Mouse (Mus musculus) MEL (cell line): ENCODE results near the gene Abcb6. TPM values are rescaled to one million over a fixed set of nuclear protein-coding genes. Genes with fewer than 3 reads are reported as not detected.

ENCODE experiments used
- DNase-seq: peaks from one replicate; pipeline ENCODE4 v3.0.0; 2011; ENCODE audit warnings: low read depth, low spot score
- H3K27ac ChIP-seq: 2 replicates; pipeline ENCODE4 v1.5.1; 2012; ENCODE audit warnings: low read depth, mild to moderate bottlenecking, control low read depth, low read length, moderate library complexity; ENCODE audit not compliant: control insufficient read depth
- H3K27me3 ChIP-seq, 2 experiments: fragments of 150-350 bp in 1 of 2; sonication (generic) in 1 of 2; 2 replicates each; pipeline ENCODE4 v1.6.1; 2012; ENCODE audit warnings: low read length in 2 of 2, mild to moderate bottlenecking in 2 of 2, improper control_type of control experiment in 1 of 2, moderate library complexity in 1 of 2; ENCODE audit not compliant: insufficient read depth in 2 of 2, control insufficient read depth in 1 of 2
- H3K36me3 ChIP-seq, 2 experiments: 2 replicates each; pipeline ENCODE4 v1.6.1; 2012 to 2014; ENCODE audit warnings: low read length in 2 of 2, improper control_type of control experiment in 1 of 2, inconsistent platforms in 1 of 2, mild to moderate bottlenecking in 1 of 2; ENCODE audit not compliant: insufficient read depth in 2 of 2, control insufficient read depth in 1 of 2
- H3K4me1 ChIP-seq, 2 experiments: fragments of 150-350 bp in 1 of 2; sonication (generic) in 1 of 2; 2 replicates each; pipeline ENCODE4 v1.6.1; 2012; ENCODE audit warnings: low read length in 2 of 2, improper control_type of control experiment in 1 of 2, mild to moderate bottlenecking in 1 of 2; ENCODE audit not compliant: insufficient read depth in 2 of 2, control insufficient read depth in 1 of 2
- H3K4me3 ChIP-seq, 2 experiments: fragments of 150-350 bp in 1 of 2; sonication (generic) in 1 of 2; 2 replicates each; pipeline ENCODE4 v1.5.1; 2012; ENCODE audit warnings: low read depth in 2 of 2, low read length in 2 of 2, mild to moderate bottlenecking in 2 of 2, moderate library complexity in 2 of 2, control low read depth in 1 of 2, improper control_type of control experiment in 1 of 2; ENCODE audit not compliant: control insufficient read depth in 1 of 2, insufficient read depth in 1 of 2
- H3K79me2 ChIP-seq: 2 replicates; pipeline ENCODE4 v1.6.1; 2012; ENCODE audit warnings: mild to moderate bottlenecking, low read length, moderate library complexity; ENCODE audit not compliant: control insufficient read depth, poor library complexity, insufficient read depth
- H3K9ac ChIP-seq: 2 replicates; pipeline ENCODE4 v1.6.1; 2012; ENCODE audit warnings: low read depth, mild to moderate bottlenecking, control low read depth, low read length, moderate library complexity; ENCODE audit not compliant: control insufficient read depth, poor library complexity, severe bottlenecking
- H3K9me3 ChIP-seq: fragments of 150-350 bp; sonication (generic); replicated peaks from 2 replicates; pipeline ENCODE4 v1.6.1; 2012; ENCODE audit warnings: mild to moderate bottlenecking, low read length, improper control_type of control experiment, moderate library complexity; ENCODE audit not compliant: insufficient read depth
- CHD1 ChIP-seq: IDR thresholded peaks from 2 replicates; pipeline ENCODE4 v1.6.1; 2012; ENCODE audit warnings: low read depth, mild to moderate bottlenecking, inconsistent platforms, low read length, improper control_type of control experiment
- CTCF ChIP-seq, 3 experiments: IDR thresholded peaks in 2 of 3; conservative IDR thresholded peaks in 1 of 3; 2 replicates each; pipeline ENCODE4 v1.5.1; 2011 to 2012; ENCODE audit warnings: low read length in 3 of 3, low read depth in 2 of 3, mild to moderate bottlenecking in 2 of 3, improper control_type of control experiment in 1 of 3, inconsistent platforms in 1 of 3, mixed read lengths in 1 of 3, moderate library complexity in 1 of 3; ENCODE audit not compliant: control insufficient read depth in 1 of 3, insufficient read depth in 1 of 3, poor library complexity in 1 of 3, severe bottlenecking in 1 of 3
- E2F4 ChIP-seq: IDR thresholded peaks from 2 replicates; pipeline ENCODE4 v1.6.1; 2011; ENCODE audit warnings: low read depth, low read length, improper control_type of control experiment, borderline replicate concordance
- ELF1 ChIP-seq: IDR thresholded peaks from 2 replicates; pipeline ENCODE4 v1.6.1; 2014; ENCODE audit warnings: low read depth, mild to moderate bottlenecking, inconsistent platforms, low read length, improper control_type of control experiment, moderate library complexity
- EP300 ChIP-seq, 2 experiments: IDR thresholded peaks; 2 replicates each; pipeline ENCODE4 v1.6.1; 2011; ENCODE audit warnings: improper control_type of control experiment in 2 of 2, low read length in 2 of 2, low read depth in 1 of 2, mild to moderate bottlenecking in 1 of 2
- ETS1 ChIP-seq: IDR thresholded peaks from 2 replicates; pipeline ENCODE4 v1.6.1; 2012; ENCODE audit warnings: low read depth, mild to moderate bottlenecking, inconsistent platforms, low read length, improper control_type of control experiment, moderate library complexity
- GATA1 ChIP-seq: IDR thresholded peaks from 2 replicates; pipeline ENCODE4 v1.6.1; 2011; ENCODE audit warnings: low read depth, low read length, improper control_type of control experiment
- HCFC1 ChIP-seq: IDR thresholded peaks from 2 replicates; pipeline ENCODE4 v1.6.1; 2012; ENCODE audit warnings: low read depth, mild to moderate bottlenecking, inconsistent platforms, low read length, improper control_type of control experiment, moderate library complexity
- JUND ChIP-seq: IDR thresholded peaks from 2 replicates; pipeline ENCODE4 v1.6.1; 2011; ENCODE audit warnings: low read depth, mild to moderate bottlenecking, improper control_type of control experiment, low read length
- KAT2A ChIP-seq: conservative IDR thresholded peaks from 2 replicates; pipeline ENCODE4 v1.6.1; 2012; ENCODE audit warnings: low read depth, low read length, improper control_type of control experiment, inconsistent platforms
- MAFK ChIP-seq: IDR thresholded peaks from 2 replicates; pipeline ENCODE4 v1.6.1; 2011; ENCODE audit warnings: low read depth, mild to moderate bottlenecking, low read length, improper control_type of control experiment, borderline replicate concordance
- MAX ChIP-seq: IDR thresholded peaks from 2 replicates; pipeline ENCODE4 v1.6.1; 2011; ENCODE audit warnings: low read length, improper control_type of control experiment
- MAZ ChIP-seq: IDR thresholded peaks from 2 replicates; pipeline ENCODE4 v1.6.1; 2012; ENCODE audit warnings: low read depth, mild to moderate bottlenecking, inconsistent platforms, low read length, improper control_type of control experiment
- MXI1 ChIP-seq: IDR thresholded peaks from 2 replicates; pipeline ENCODE4 v1.6.1; 2011; ENCODE audit warnings: mild to moderate bottlenecking, low read depth, low read length, improper control_type of control experiment
- MYC ChIP-seq: IDR thresholded peaks from 2 replicates; pipeline ENCODE4 v1.6.1; 2011; ENCODE audit warnings: low read depth, mild to moderate bottlenecking, low read length, improper control_type of control experiment, moderate library complexity
- NRF1 ChIP-seq: IDR thresholded peaks from 2 replicates; pipeline ENCODE4 v1.6.1; 2014; ENCODE audit warnings: low read depth, mild to moderate bottlenecking, inconsistent platforms, low read length, improper control_type of control experiment, moderate library complexity; ENCODE audit not compliant: poor library complexity, insufficient read depth, severe bottlenecking
- POLR2AphosphoS2 ChIP-seq: IDR thresholded peaks from 2 replicates; pipeline ENCODE4 v1.6.1; 2011; ENCODE audit warnings: low read length, improper control_type of control experiment
- POLR2AphosphoS5 ChIP-seq: IDR thresholded peaks from 2 replicates; pipeline ENCODE4 v1.6.1; 2012; ENCODE audit warnings: low read depth, borderline replicate concordance, mild to moderate bottlenecking, inconsistent platforms, low read length, moderate library complexity, mixed read lengths
- RAD21 ChIP-seq: IDR thresholded peaks from 2 replicates; pipeline ENCODE4 v1.6.1; 2011; ENCODE audit warnings: mild to moderate bottlenecking, low read depth, low read length, improper control_type of control experiment
- RCOR1 ChIP-seq: IDR thresholded peaks from 2 replicates; pipeline ENCODE4 v1.6.1; 2012; ENCODE audit warnings: low read depth, mild to moderate bottlenecking, inconsistent platforms, low read length, improper control_type of control experiment
- SIN3A ChIP-seq: IDR thresholded peaks from 2 replicates; pipeline ENCODE4 v1.6.1; 2012; ENCODE audit warnings: low read length, improper control_type of control experiment, inconsistent platforms
- SMC3 ChIP-seq: IDR thresholded peaks from 2 replicates; pipeline ENCODE4 v1.6.1; 2011; ENCODE audit warnings: low read depth, low read length, improper control_type of control experiment
- TAL1 ChIP-seq: IDR thresholded peaks from 2 replicates; pipeline ENCODE4 v1.6.1; 2012; ENCODE audit warnings: mild to moderate bottlenecking, inconsistent platforms, low read length, moderate library complexity, mixed read lengths
- TBP ChIP-seq: IDR thresholded peaks from 2 replicates; pipeline ENCODE4 v1.8.0; 2011; ENCODE audit warnings: low read depth, low read length, improper control_type of control experiment
- TCF12 ChIP-seq: IDR thresholded peaks from 2 replicates; pipeline ENCODE4 v1.6.1; 2014; ENCODE audit warnings: low read depth, mild to moderate bottlenecking, inconsistent platforms, low read length, improper control_type of control experiment, moderate library complexity
- UBTF ChIP-seq: IDR thresholded peaks from 2 replicates; pipeline ENCODE4 v1.6.1; 2012; ENCODE audit warnings: low read depth, mild to moderate bottlenecking, inconsistent platforms, low read length, improper control_type of control experiment, moderate library complexity, borderline replicate concordance; ENCODE audit not compliant: insufficient read depth
- ZC3H11A ChIP-seq: IDR thresholded peaks from 2 replicates; pipeline ENCODE4 v1.6.1; 2012; ENCODE audit warnings: low read depth, mild to moderate bottlenecking, inconsistent platforms, low read length, improper control_type of control experiment
- ZMIZ1 ChIP-seq: IDR thresholded peaks from 2 replicates; pipeline ENCODE4 v1.6.1; 2012; ENCODE audit warnings: low read depth, mild to moderate bottlenecking, inconsistent platforms, low read length, improper control_type of control experiment, moderate library complexity
- polyA plus RNA-seq, 2 experiments: library from polyadenylated mRNA; stranded (reverse) in 1 of 2; unstranded in 1 of 2; fragments of >175 nt in 1 of 2; fragments of >200 nt in 1 of 2; gene quantifications; 2 replicates each; pipeline versions ENCODE4 v1.2.1 to v1.2.4; 2012; ENCODE audit warnings: low replicate concordance in 2 of 2, low read depth in 1 of 2; ENCODE audit not compliant: insufficient read length in 2 of 2, insufficient read depth in 1 of 2, missing spikeins in 1 of 2
- total RNA-seq: library from RNA; depleted of rRNA; stranded (reverse); fragments of 300-350 nt; gene quantifications from 2 replicates; pipeline ENCODE4 v1.2.3, GENCODE M21; 2012

The Abcb6 gene
- total and polyA plus RNA-seq, 3 experiments, result 73.5 to 84.4 TPM; not detected in 1

DNA sequence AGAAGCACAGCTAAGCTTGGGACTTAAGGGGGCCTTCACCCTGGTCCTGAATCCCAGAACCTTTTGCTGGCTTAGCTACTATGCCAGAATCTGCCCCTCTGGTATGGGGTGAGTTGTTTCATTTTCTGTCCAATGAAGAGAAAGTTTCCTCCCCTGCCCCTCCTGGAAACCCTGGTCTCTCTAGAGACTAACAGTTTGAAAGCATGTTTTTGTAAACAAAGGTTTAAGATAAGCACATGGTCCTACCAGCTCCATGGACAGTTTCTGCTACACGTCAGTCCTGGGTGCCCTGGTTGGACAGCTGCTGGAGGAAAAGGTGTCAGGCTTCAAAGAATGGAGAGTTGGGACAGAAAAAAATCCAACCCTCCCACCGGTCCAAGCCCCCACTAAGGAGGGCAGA is 10.4 kb upstream of the Abcb6 start:
- peaks cover 3 to 32% of the 10 kb centered on the region in 2 experiments; a peak in 3 of 4 replicates for H3K4me1 ChIP-seq
- peaks cover 0 to 31% of the 10 kb centered on the region in 2 experiments; a peak in 2 of 4 replicates for H3K36me3 ChIP-seq
- DNase-seq, result peak; percentile 20
- no peak overlapping the region for H3K9ac ChIP-seq
- H3K9me3 ChIP-seq, result no peaks in the 10 kb centered on the region
- TF ChIP-seq TAL1 (peak; percentile 31), MAX (peak; percentile 69), NRF1 (no peak), KAT2A (no peak), SIN3A (peak; percentile 45; the same call in 1 of the 2 replicates), MAFK (no peak), MXI1 (peak; percentile 40; the same call in 1 of the 2 replicates), UBTF (no peak)
- TF ChIP-seq, all 39 proteins: peak for 4
- peaks cover 9% of the 10 kb centered on the region for H3K79me2 ChIP-seq
- H3K27me3 ChIP-seq, result no peaks in the 10 kb centered on the region
- H3K4me3 ChIP-seq, result no peak overlapping the region
- H3K27ac ChIP-seq, result no peak overlapping the region

DNA sequence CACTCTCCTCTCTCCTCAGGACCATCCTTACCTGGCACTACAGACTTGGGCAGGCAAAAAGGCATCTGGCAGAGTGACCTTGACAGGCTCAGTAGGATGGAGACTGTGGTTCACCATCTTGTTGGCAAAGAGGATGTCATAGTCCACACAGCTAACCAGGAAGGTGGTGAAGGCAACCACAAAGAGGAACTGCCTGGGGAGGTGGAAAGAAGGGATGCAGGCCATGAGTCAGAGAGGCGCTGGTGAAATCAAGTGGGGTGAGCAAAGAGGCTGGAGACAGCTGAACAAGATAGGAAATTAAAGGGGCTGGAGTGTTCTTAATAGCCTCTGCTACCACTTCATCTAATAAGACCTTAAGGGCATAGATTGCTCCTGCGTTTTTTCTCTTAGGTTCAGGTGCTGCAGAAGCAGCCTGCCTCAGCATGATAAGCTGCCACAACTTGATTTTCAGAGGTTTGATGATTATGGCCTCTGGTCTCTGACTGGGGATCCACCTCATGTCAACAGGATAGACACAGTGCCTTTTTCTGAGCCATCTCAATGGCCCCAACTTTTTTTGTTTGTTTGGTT is 7.8 kb upstream of the Abcb6 start:
- Histone ChIP-seq H3K4me3 (no peak overlapping the region), H3K9me3 (no peaks in the 10 kb centered on the region), H3K27me3 (no peaks in the 10 kb centered on the region), H3K9ac (no peak overlapping the region), H3K79me2 (peaks cover 9% of the 10 kb centered on the region), H3K36me3 (peaks cover 0 to 26% of the 10 kb centered on the region in 2 experiments; a peak in 2 of 4 replicates), H3K27ac (peak overlapping the region; percentile 59), H3K4me1 (peaks cover 3 to 29% of the 10 kb centered on the region in 2 experiments; a peak in 3 of 4 replicates)
- peak; percentile 94 for DNase-seq
- no peak for TF ChIP-seq KAT2A
- peak; percentile 77; the same call in 1 of the 2 replicates for TF ChIP-seq MYC
- TF ChIP-seq GATA1, result peak; percentile 63
- TF ChIP-seq TAL1, result peak; percentile 78
- TF ChIP-seq MAX, result peak; percentile 42; the same call in 1 of the 2 replicates
- peak; percentile 53 for TF ChIP-seq MXI1
- TF ChIP-seq E2F4, result no peak
- TF ChIP-seq ELF1, result peak; percentile 49; the same call in 1 of the 2 replicates
- peak; percentile 88 for TF ChIP-seq ETS1
- no peak for TF ChIP-seq CTCF (IDR thresholded peaks at IDR 0.05 in 2 of 3, conservative IDR thresholded peaks at IDR 0.05 in 1 of 3; ENCODE audit: control insufficient read depth in 1 of 3, insufficient read depth in 1 of 3, low read depth in 2 of 3, low read length in 3 of 3, poor library complexity in 1 of 3, severe bottlenecking in 1 of 3)
- no peak for TF ChIP-seq ZMIZ1
- TF ChIP-seq POLR2AphosphoS5, result no peak
- TF ChIP-seq RAD21, result no peak
- peak; percentile 65 to 85 for TF ChIP-seq EP300 (IDR thresholded peaks at IDR 0.05; ENCODE audit: low read depth in 1 of 2, low read length in 2 of 2)
- no peak for TF ChIP-seq SMC3
- peak; percentile 47; the same call in 1 of the 2 replicates for TF ChIP-seq HCFC1
- TF ChIP-seq JUND, result peak; percentile 71; the same call in 1 of the 2 replicates
- TF ChIP-seq POLR2AphosphoS2, result no peak
- peak; percentile 55; the same call in 1 of the 2 replicates for TF ChIP-seq RCOR1
- no peak for TF ChIP-seq UBTF
- TF ChIP-seq TCF12, result peak; percentile 29; the same call in 1 of the 2 replicates
- TF ChIP-seq SIN3A, result peak; percentile 86
- no peak for TF ChIP-seq CHD1
- TF ChIP-seq MAZ, result 0 out of 2 replicates have a peak, but pooled peaks have one; percentile 44
- no peak for TF ChIP-seq MAFK
- TF ChIP-seq TBP, result peak; percentile 95
- no peak for TF ChIP-seq ZC3H11A
